Mouse (Mus musculus) Muller cell, postnatal 12 days (primary cell): Measurements from ENCODE around the gene Frmpd2.

Source experiments
- DNase-seq: peaks from one replicate; pipeline ENCODE4 v3.0.0-alpha.2; 2015; ENCODE audit errors: inconsistent ontology term

Frmpd2 gene

GRCm38 (mm10) chr14:33607431-33607830, 135.9 kb downstream of the Frmpd2 start:
- no peak for DNase-seq
